8 mouse cellular contexts compared by ENCODE assay signal in genomic region chr10:89686139-89686808, GRCm38 (mm10). TPM values are rescaled to one million over a fixed set of nuclear protein-coding genes. Genes with fewer than 3 reads are reported as not detected.
DNase-seq lines count a peak whose midpoint lies in the region; ATAC-seq lines count a peak whose summit lies in the region.

TSS of gene Scyl2 (minus strand) at chr10:89686285.

- H3K9ac ChIP-seq in hindbrain, embryonic 15.5 days = peak within 1 kb of the TSS; percentile 97

- peak within 1 kb of the TSS; percentile 84 for H3K27ac ChIP-seq in hindbrain, embryonic 15.5 days (replicated peaks)

- no peaks in the 10 kb centered on the region for H3K27me3 ChIP-seq in hindbrain, embryonic 15.5 days

- peak; percentile 94 for DNase-seq in R1 (ENCODE audit: low read depth, low spot score)
- DNase-seq in cerebellum, postnatal 25 days = peak; percentile 97 to 99
- DNase-seq in frontal cortex, postnatal 36 days (ENCODE audit: low spot score in 2 of 2) = peak; percentile 91 to 93
- peak; percentile 88 for DNase-seq in left cerebral cortex, adult 11 months (ENCODE audit: low spot score)
- peak; percentile 95 for DNase-seq in lung, postnatal 4 days
- peak; percentile 92 for DNase-seq in retina, postnatal 7 days (ENCODE audit: low read depth, low spot score)
- peak; percentile 89 for DNase-seq in urinary bladder, adult 2 months (ENCODE audit: low spot score)

- no peaks in the 10 kb centered on the region for H3K9me3 ChIP-seq in hindbrain, embryonic 15.5 days

- WGBS in hindbrain, embryonic 15.5 days = 6% methylated on average over 31 of the region's 31 CpGs

- peaks cover 28% of the 10 kb centered on the region for H3K4me1 ChIP-seq in hindbrain, embryonic 15.5 days (replicated peaks)

- peak within 1 kb of the TSS; percentile 55 for H3K4me2 ChIP-seq in hindbrain, embryonic 15.5 days

- H3K36me3 ChIP-seq in hindbrain, embryonic 15.5 days = no peaks in the 10 kb centered on the region

- ATAC-seq in hindbrain, embryonic 15.5 days (ENCODE audit: low FRiP score, low read depth) = peak; percentile 99

- H3K4me3 ChIP-seq in hindbrain, embryonic 15.5 days = peak within 1 kb of the TSS; percentile 100

RNA-seq across cellular contexts. Expression of gene Scyl2, which starts in this region (rescaled TPM):
- 7.5 and 8.5 TPM in 2 replicates for polyA plus RNA-seq in hindbrain, embryonic 15.5 days (2015; fragmentation: Nextera tagmentation; extraction: Ambion mirVana)
- polyA plus RNA-seq in urinary bladder, adult 2 months (2012; rRNA removed) = 26.2 and 27.9 TPM in 2 replicates

Comparison
In these comparisons a context has a peak if more than half of its experiments do, and no peak if none do; other contexts are left out.
1. Peak in every context shown above with its lines: DNase-seq, ATAC-seq, H3K4me3 ChIP-seq and H3K27ac ChIP-seq.